Mouse (Mus musculus) c-Kit-positive CD71-negative TER-119-negative erythroid progenitor cells, embryonic 14.5 days (primary cell): Measurements from ENCODE around the gene Gzmn.
"Not testable (repeated sequence)": the region's sequence is repeated elsewhere in the genome, so short reads cannot be mapped to it uniquely, and the experiment has no call there.

Experiments used
- DNase-seq: peaks from one replicate; pipeline ENCODE4 v3.0.0-alpha.2; 2013; ENCODE audit warnings: low read depth

Gzmn gene

DNA sequence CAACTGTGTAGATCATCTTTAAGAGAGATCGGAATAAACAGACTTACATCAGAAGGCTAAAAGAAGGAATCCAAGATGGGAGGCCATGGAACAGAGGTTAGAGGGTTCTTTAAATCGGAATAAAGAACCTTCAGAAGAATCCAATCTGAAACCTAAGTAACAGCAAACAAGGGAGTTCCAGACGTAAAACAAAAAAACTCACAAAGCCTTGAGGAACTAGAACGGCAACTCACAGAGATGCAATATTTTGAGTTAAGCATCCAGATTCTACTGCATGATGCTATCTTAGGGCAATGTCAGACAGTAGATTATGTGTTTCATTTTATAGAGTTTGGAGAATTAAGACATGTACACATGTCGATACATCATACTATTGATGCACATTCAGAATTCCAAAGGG, at the start of gene Gzmn:
Gzmn (minus strand) TSS at position 101 of the 400 bp plus-strand sequence.
- no peak for DNase-seq

DNA sequence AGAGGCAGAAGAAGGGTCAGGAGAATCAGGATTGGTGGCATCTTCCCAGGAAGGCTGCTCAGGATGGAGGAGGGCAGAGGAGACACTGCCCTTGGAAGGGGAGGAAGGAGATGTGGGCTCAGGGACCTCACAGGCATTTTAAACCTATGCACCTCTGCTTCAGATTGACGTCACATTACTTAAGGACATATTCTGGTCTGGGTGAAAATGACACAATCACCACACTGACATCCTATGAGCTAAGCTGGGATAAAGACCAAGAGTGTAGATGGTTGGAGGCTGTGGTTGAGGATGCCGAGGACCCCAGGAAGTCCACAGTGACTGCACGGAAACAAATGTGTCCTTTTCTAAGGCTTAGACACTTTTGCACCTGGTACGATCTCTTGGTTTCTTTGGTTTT, 36.9 kb upstream of the Gzmn start, which contains the start of gene Gzmf:
Gzmf (minus strand) TSS at position 101 of the 400 bp plus-strand sequence.
- DNase-seq: no peak

DNA sequence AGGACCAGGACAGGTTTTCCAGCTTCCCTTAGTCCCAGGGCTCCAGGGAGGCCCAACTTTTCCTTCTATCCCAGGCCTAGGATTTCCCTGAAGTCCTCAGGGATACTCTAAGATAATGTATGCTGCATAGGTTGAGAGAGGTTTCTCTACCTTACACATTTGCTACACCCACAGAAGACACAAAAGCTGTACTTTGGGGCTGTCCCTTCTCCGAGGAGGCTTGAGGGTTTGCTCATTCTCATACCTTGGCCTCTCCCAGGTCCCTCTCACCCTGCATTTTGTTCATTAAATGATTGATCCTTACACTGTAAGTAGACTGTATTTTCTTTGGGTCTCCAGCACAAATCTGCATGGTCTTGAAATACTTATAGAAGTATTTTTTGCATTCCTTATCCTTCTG, 31.2 kb upstream of the Gzmn start:
- no peak for DNase-seq

DNA sequence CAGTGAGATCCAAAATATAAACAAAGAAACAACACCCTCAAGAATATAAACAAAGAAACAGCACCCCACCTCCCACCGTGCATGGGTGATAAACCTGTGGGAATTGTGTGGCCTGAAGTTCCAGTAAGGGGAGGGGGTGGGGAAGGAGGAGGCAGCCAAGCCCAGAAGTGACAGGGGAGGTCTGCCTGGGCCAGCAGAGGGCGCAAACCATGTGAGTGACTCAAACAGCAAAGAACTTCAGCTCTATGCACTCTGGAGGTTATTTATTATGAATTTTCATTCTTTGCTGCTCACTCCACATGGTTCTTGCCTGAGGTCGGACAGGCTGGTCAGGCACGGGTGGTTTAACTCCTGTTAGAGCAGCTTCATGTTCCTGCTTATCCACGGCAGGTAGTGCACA, 30.6 kb upstream of the Gzmn start:
- peak; percentile 25 for DNase-seq

DNA sequence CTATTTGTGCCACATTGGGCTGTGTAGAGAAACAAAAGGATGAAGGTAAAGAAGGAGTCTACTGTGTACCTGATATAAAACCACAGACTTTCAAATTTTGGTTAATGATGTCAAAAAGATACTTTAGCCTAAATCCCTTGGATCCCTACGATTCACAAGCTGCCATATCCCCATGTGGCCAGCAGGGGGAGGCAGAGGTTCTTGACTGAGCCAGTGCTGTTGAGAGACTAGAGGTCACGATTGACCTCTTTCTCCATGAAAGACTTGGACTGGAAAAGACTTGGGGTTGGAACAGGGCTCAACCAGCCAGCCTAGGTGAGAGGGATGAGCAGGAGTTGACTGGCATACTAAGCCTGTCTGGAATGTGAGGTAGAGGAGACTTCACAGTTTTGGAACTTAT, 29.6 kb upstream of the Gzmn start:
- peak; percentile 44 for DNase-seq

DNA sequence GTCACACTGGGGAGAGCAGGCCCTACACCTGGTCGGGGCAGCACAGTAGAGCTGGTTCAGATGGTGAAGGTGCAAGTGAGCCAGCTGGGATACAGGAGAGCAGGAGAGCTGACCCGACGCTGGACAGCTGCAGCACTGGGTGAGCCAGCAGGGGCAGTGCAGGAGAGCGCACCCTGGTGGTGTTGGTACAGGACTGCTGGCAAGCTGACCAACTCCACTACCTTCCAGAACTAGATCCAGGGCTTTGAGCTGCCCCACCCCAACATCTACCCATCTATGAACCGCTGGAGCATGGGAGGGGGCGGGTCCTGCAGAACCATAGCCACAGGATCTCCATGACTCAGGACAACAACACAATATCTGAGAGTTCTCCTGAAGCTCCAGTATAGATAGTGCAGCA, 12.5 kb upstream of the Gzmn start:
- no peak for DNase-seq

DNA sequence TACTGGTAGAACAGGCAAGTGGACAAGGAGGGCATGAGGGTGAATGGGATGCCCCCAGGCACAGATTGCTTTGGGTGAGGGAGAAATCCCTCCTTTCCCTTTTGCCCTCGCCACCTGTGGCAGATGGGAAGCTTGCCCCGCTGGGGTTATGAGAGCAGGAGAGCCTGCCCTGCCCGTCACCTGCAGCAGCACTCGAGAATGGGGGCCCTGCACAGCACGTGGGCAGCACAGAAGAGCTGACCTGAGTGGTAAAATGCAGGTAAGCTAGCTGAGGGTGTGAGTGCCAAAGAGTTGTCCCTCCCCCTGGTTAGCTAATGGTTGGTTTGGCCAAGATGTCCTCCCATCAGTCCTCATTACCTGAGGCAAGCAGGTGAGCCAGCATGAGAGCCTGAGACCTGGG, 12.1 kb upstream of the Gzmn start:
- no peak for DNase-seq

DNA sequence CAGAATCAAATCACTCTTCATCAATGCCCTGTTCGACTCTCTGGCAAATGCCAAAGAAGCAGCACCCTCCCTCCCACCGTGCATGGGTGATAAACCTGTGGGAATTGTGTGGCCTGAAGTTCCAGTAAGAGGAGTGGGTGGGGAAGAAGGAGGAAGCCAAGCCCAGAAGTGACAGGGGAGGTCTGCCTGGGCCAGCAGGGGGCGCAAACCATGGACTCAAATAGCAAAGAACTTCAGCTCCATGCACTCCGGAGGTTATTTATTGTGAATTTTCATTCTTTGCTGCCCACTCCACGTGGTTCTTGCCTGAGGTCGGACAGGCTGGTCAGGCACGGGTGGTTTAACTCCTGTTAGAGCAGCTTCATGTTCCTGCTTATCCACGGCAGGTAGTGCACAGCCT, 3.3 kb upstream of the Gzmn start:
- peak; percentile 19 for DNase-seq

DNA sequence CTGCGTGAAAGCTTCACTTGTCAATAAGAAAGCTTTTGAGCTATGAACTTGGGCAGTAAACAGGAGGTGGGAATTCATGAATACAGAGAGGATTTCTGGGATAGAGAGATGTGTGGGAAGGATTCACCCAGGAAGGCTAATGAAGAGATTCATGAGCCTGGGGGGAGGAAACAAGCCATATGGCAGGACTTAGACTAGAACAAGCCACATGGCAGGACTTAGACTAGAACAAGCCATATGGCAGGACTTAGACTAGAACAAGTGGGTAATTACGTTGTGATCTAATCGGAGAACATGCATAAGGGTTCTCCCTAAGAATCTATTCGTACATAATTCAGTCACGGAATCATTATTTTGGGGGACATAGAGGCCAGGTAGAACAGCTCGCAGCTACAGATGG, 1.0 kb downstream of the Gzmn start:
- no peak for DNase-seq

DNA sequence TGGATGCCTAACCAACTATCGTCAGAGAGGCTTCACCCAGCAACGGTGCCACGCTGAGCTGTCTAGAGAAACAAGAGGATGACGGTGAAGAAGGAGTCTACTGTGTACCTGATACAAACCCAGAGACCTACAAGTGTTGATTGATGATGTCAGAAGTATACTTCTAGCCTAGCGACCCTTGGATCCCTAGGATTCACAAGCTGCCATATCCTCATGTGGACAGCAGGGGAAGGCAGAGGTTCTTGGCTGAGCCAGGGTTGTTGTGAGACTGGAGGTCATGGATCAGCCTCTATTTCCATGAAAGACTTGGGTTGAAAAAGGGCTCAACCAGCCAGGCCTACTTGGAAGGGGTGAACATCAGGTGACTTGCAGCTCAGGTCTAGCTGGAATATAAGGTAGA, 1.7 kb downstream of the Gzmn start:
- DNase-seq: no peak

DNA sequence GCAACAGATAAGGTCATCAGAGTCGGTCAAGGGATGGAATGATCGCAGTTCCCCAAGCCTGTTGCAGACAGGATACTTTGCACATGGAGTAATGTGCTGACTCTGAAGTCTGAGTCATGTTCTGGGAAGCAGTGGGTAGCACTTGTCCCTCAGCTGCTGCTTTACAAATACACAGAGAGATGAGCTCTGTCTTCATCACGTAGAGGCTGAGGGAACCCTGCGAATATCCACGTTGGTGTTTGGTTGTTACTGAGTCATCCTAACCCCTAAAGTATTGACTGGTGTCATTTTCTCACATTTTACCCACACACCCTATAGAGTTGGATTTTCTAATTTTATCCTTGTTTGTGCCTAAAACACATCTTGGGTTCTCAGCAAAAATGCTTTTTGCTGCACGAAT, 6.4 kb downstream of the Gzmn start:
- DNase-seq: no peak

DNA sequence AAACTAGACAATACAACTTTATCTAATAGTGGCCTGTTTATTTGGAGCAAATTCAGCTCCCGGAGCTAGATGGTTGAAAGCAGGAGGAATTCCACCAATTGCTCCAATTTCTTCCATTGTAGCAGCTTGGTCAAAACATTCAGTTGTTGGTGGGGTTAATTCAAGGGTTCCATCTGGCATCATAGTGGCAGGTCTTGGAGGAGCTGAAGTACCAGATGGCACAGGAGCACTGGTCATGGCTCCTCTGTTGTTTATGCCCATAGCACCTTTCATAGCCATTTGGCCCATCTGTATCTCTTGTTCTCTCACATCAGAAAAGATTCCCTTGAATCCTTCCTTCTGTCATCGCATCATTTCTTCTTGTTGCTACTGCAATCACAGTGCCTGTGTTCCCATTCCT, 12.3 kb downstream of the Gzmn start:
- no peak for DNase-seq

DNA sequence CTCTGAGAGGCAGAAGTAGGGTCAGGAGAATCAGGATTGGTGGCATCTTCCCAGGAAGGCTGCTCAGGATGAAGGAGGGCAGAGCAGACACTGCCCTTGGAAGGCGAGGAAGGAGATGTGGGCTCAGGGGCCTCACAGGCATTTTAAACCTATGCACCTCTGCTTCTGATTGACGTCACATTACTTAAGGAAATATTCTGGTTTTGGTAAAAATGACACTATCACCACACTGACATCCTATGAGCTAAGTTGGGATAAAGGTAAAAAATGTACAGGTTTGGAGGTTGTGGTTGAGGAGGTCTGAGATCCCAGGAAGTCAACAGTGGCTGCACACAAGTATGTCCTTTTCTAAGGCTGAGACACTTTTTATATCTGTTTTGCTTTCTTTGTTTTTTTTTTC, 14.9 kb downstream of the Gzmn start, which contains the start of gene Gzmg:
Gzmg (minus strand) TSS at position 101 of the 400 bp plus-strand sequence.
- DNase-seq: not testable (repeated sequence)

DNA sequence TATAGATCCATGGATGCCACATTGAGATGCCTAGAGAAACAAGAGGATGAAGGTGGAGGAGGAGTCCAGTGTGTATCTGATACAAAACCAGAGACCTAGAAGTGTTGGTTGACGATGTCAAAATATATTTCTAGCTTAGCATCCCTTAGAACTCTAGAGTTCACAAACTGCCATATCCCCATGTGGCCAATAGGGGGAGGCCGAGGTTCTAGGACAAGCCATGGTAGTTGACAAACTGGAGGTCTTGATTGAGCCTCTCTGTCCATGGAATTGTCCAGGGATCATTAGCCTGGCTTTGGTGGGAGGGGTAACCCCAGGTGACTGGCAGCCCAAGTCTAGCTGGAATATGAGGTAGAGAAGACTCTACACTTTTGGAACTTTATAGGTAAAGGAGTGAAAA, 19.1 kb downstream of the Gzmn start:
- no peak for DNase-seq

DNA sequence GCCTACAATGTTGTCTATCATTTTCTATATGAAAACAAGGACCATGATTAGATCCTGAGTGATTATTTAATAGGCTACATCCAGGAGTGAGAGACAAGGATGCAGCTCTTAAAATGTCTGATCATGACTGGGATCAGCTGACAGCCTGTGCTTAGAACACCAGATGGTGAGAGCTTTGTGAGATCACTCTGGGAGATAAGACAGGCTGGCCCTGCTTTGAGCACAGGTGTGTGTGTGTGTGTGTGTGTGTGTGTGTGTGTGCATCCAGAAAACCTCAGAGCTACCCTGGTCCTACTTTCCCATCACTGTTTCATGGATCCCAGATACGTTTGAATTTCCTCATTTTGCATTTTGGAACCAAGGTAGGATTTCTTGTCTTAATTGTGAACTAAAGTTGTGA, 40.7 kb downstream of the Gzmn start:
- not testable (repeated sequence) for DNase-seq

DNA sequence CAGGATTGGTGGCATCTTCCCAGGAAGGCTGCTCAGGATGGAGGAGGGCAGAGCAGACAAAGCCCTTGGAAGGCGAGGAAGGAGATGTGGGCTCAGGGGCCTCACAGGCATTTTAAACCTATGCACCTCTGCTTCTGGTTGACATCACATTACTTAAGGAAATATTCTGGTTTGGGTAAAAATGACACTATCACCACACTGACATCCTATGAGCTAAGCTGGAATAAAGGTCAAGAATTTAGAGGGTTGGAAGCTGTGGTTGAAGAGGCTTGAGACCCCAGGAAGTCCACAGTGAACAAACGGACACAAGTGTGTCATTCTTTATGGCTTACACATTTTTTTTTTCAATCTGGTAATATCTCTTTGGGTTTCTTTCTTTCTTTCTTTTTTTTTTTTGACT, 41.9 kb downstream of the Gzmn start, which contains the start of gene Gzmd:
Gzmd (minus strand) TSS at position 101 of the 400 bp plus-strand sequence.
- not testable (repeated sequence) for DNase-seq

DNA sequence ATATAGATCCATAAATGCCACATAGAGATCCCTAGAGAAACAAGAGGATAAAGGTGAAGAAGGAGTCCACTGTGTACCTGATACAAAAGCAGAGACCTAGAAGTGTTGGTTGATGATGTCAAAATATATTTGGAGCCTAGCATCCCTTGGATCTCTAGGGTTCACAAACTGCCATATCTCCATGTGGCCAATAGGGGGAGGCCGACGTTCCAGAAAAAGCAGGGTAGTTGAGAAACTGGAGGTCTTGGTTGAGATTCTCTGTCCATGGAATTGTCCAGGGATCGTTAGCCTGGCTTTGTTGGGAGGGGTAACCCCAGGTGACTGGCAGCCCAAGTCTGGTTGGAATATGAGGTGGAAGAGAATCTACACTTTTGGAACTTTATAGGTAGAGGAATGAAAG, 46.1 kb downstream of the Gzmn start:
- no peak for DNase-seq

DNA sequence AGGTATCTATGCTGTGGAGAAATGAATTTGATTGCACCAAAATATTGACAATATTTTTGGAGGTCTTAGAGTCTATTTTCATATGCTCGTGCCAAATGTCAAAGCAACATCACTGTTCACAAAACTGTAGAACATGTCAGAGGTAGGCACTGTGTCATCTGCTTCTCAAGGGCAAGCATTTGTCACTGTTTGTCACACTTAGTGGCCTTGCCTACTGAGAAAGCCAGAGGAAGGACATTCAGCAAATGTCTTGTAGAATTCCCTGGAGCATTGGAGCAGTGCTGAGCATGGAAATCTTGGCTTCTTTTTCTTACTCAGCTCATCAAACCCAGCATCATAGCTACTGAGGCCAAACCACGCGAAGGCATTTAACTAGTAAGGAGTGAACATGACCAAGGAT, 50.9 kb downstream of the Gzmn start:
- no peak for DNase-seq

DNA sequence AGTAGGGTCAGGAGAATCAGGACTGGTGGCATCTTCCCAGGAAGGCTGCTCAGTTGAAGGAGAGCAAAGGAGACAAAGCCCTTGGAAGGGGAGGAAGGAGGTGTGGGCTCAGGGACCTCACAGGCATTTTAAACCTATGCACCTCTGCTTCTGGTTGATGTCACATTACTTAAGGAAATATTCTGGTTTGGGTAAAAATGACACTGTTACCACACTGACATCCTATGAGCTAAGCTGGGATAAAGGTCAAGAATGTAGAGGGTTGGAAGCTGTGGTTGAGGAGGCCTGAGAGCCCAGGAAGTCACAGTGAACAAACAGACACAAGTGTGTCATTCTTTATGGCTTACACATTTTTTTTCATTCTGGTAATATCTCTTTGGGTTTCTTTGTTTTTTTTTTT, 53.9 kb downstream of the Gzmn start, which contains the start of gene Gzme:
Gzme (minus strand) TSS at position 101 of the 400 bp plus-strand sequence.
- no peak for DNase-seq
